Mouse (Mus musculus): ENCODE results near the gene Bmper.

- TF ChIP-seq CTCF (conservative IDR thresholded peaks at IDR 0.05 in 1 of 2, IDR thresholded peaks at IDR 0.05 in 1 of 2; ENCODE audit: low read depth in 2 of 2, low read length in 2 of 2) (no peak), ZKSCAN1 (IDR thresholded peaks at IDR 0.05; ENCODE audit: borderline replicate concordance, low read depth, low read length) (no peak), ELF1 (IDR thresholded peaks at IDR 0.05; ENCODE audit: low read depth, low read length) (no peak), HCFC1 (IDR thresholded peaks at IDR 0.05; ENCODE audit: low read depth, low read length) (no peak), MAX (IDR thresholded peaks at IDR 0.05; ENCODE audit: low read length) (no peak), POLR2A (IDR thresholded peaks at IDR 0.05; ENCODE audit: low read depth, low read length) (no peak), KAT2A (IDR thresholded peaks at IDR 0.05; ENCODE audit: insufficient replicate concordance, low read length) (no peak), GABPA (IDR thresholded peaks at IDR 0.05; ENCODE audit: insufficient replicate concordance, low read depth, low read length) (no peak)
Measured at GRCm38 (mm10) chr9:23333041-23333622, 110.3 kb downstream of the Bmper start.
